Mouse (Mus musculus) kidney, adult 2 months (tissue): ENCODE measurements around the gene Myo1e.

Experiments used
- CTCF ChIP-seq: fragments of 200-500 bp; conservative IDR thresholded peaks from 2 replicates; pipeline ENCODE4 v1.5.1; 2011; ENCODE audit warnings: low read depth, mild to moderate bottlenecking, control low read depth, low read length, moderate library complexity, mixed read lengths; ENCODE audit not compliant: insufficient read depth, insufficient read length
- POLR2A ChIP-seq: fragments of 200-500 bp; IDR thresholded peaks from one replicate; pipeline ENCODE4 v1.6.1; 2011; ENCODE audit warnings: low read depth, low read length, control low read depth

GRCm38 (mm10) chr9:70290785-70291184 lies 83.6 kb downstream of the Myo1e start:
- TF ChIP-seq CTCF (no peak), POLR2A (no peak)
